Mouse (Mus musculus) midbrain, embryonic 11.5 days (tissue): ENCODE measurements around the gene Apobec2. TPM values are rescaled to one million over a fixed set of nuclear protein-coding genes. Genes with fewer than 3 reads are reported as not detected.

ENCODE experiments used
- ATAC-seq: fragments of 200-750 bp; cut with Nextera tagmentation; 2 replicates; pipeline ENCODE4 v1.8.0; 2017; ENCODE audit warnings: moderate TSS enrichment, moderate library complexity; ENCODE audit not compliant: low FRiP score
- DNase-seq: peaks from one replicate; pipeline ENCODE4 v3.0.0; 2015; ENCODE audit warnings: low spot score; ENCODE audit errors: missing footprints
- H3K27ac ChIP-seq: fragments of 300-500 bp; sonication (generic); 2 replicates; pipeline ENCODE4 v1.5.1; 2014; ENCODE audit warnings: low read depth, low read length
- H3K27me3 ChIP-seq: fragments of 300-500 bp; sonication (generic); 2 replicates; pipeline ENCODE4 v1.6.1; 2014; ENCODE audit warnings: mild to moderate bottlenecking, low read length, moderate library complexity, mixed read lengths; ENCODE audit not compliant: control insufficient read depth, insufficient read depth
- H3K36me3 ChIP-seq: fragments of 300-500 bp; sonication (generic); 2 replicates; pipeline ENCODE4 v1.6.1; 2014; ENCODE audit warnings: mild to moderate bottlenecking, low read length, moderate library complexity, mixed read lengths; ENCODE audit not compliant: control insufficient read depth, insufficient read depth
- H3K4me1 ChIP-seq: fragments of 300-500 bp; sonication (generic); 2 replicates; pipeline ENCODE4 v1.6.1; 2014; ENCODE audit warnings: low read length; ENCODE audit not compliant: control insufficient read depth, insufficient read depth
- H3K4me2 ChIP-seq: fragments of 300-500 bp; sonication (generic); 2 replicates; pipeline ENCODE4 v1.6.1; 2014; ENCODE audit warnings: mild to moderate bottlenecking, moderate library complexity
- H3K4me3 ChIP-seq: fragments of 300-500 bp; sonication (generic); 2 replicates; pipeline ENCODE4 v1.5.1; 2014; ENCODE audit warnings: low read depth, low read length
- H3K9ac ChIP-seq: fragments of 300-500 bp; sonication (generic); 2 replicates; pipeline ENCODE4 v1.6.1; 2014; ENCODE audit warnings: low read length
- H3K9me3 ChIP-seq: fragments of 300-500 bp; sonication (generic); 2 replicates; pipeline ENCODE4 v1.6.1; 2016; ENCODE audit warnings: low read length; ENCODE audit not compliant: control insufficient read depth
- WGBS: fragments of 180-500 bp; shearing (Covaris S2); extraction: QIAGEN DNeasy Blood & Tissue Kit; methylation state at CpG from one replicate; pipeline ENCODE4 v1.1.7; 2014; 5-methylcytosine and 5-hydroxymethylcytosine counted together
- polyA plus RNA-seq: library from polyadenylated mRNA; unstranded; fragments of >200 nt; fragmentation: Nextera tagmentation; extraction: Ambion mirVana; gene quantifications from 2 replicates; pipeline ENCODE4 v1.2.1, GENCODE M21; 2014

The Apobec2 gene
- polyA plus RNA-seq, 1 experiment from 2014 or later = 1.0 TPM

DNA sequence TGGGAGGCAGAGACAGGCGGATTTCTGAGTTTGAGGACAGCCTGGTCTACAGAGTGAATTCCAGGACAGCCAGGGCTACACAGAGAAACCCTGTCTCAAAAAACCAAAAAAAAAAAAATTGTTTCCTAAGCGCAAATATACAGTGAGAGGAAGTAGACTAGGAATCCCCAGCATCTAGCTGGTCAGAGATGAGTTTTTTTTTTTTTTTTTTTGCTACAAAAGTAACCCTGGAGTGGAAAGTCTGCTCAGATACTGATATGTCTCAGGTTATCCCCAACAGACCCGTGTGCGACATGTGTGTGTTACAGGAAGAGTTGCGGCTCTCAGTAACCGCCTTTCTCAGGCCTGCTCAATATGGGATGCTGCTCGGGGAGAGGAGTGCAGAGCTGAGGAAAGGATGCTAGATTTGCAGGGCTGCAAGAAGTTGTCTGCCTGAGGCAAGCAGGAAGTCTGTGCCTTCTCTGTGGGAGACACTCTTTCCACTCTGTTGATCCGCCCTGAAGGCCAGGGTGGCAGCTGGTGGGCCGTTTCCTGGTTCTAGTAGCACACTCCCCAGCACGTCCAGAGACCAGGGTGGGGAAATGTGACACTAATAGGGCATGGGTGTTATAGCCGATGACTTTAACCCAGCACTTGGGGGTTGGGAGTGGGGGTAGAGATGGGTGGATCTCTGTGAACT lies 4.7 kb downstream of the Apobec2 start:
- Histone ChIP-seq H3K4me3 (no peak overlapping the region), H3K27ac (no peak overlapping the region), H3K9me3 (no peaks in the 10 kb centered on the region), H3K9ac (no peak overlapping the region), H3K36me3 (no peaks in the 10 kb centered on the region), H3K4me1 (peaks cover 4% of the 10 kb centered on the region), H3K4me2 (no peak overlapping the region), H3K27me3 (no peaks in the 10 kb centered on the region)
- 74% methylated on average over 11 of the region's 11 CpGs for WGBS
- ATAC-seq (no peak), DNase-seq (no peak)

DNA sequence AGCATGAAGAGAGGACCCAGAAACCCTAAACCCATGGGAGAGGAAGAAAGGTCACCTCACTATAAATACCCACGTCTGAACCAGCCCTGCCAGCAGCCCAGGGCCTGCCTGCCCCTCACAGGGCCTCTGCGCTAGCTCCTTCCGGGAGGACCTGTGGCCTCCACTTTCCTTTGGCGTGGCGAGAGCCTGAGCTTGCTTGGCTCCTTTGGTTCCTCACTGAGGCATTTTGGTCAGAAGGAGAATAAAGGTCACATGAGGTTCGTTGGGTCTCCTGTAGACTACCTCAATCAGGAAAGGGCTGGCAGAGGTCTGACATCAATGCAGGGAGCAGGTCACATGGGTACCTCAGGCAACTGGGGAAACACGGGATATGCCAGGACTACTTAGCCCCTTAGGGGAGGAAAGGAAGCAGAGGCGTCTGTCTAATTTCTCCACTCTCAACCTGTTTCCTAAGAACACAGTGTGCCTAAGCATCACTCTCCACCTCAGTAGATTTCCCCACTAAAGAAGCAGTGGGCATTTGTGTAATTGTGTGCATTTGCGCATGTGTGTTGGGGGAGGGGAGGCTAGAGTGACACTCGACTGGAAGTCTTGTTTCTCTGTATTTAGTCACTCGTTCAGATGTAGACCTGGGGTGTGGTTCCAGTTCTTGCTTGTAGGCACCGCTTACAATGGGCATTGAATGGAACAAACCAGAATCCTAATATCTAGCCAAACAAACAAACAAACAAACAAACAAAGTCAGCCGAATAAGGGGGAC lies 5.6 kb downstream of the Apobec2 start:
- 77% methylated on average over 13 of the region's 13 CpGs for WGBS
- no peaks in the 10 kb centered on the region for H3K9me3 ChIP-seq
- no peaks in the 10 kb centered on the region for H3K27me3 ChIP-seq
- H3K4me3 ChIP-seq = no peak overlapping the region
- DNase-seq (peak; percentile 77), ATAC-seq (no peak)
- no peak overlapping the region for H3K27ac ChIP-seq
- no peaks in the 10 kb centered on the region for H3K36me3 ChIP-seq
- H3K4me2 ChIP-seq = no peak overlapping the region
- H3K9ac ChIP-seq = no peak overlapping the region
- H3K4me1 ChIP-seq = peaks cover under 1% of the 10 kb centered on the region; the same call in 1 of the 2 replicates

DNA sequence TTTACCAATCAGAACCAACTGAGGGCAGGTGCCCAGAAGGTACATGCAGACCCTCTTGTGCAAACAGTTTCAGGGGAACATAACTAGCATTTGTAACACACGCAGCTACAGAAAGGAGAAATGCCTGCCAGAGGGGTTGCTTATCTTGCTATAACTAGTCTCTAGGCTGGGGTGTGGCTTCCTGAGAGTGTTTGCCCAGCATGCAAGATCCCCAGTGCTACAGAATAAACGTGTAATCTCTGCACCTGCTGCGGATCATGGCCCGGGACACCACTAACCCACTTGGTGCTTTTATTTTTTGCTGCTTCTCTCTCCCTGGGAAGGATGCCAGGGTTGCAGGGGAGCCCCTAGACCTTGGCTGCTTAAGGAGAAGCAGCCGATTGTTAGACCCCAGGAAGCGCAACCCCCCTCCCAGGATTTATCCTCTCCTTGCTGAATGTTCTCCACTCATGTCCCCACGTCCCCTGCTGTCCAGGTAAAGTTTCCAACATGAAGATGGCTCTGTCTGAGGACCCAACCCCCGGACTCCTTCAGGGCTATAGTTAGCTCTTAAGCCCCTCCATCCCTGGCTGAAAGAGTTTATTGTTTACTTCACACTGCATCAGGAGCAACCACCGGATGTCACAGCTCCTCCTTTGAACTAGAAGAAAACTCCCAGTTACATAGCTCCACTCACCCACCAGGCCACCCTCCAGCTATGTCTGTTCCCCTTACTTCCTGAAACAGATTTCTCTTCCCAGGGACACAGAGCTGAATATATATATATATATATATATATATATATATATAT lies 6.7 kb downstream of the Apobec2 start:
- Histone ChIP-seq H3K9ac (no peak overlapping the region), H3K36me3 (no peaks in the 10 kb centered on the region), H3K27me3 (no peaks in the 10 kb centered on the region), H3K4me2 (no peak overlapping the region), H3K27ac (no peak overlapping the region), H3K4me1 (no peaks in the 10 kb centered on the region), H3K4me3 (no peak overlapping the region), H3K9me3 (no peaks in the 10 kb centered on the region)
- DNase-seq (peak; percentile 77), ATAC-seq (no peak)
- WGBS = 51% methylated on average over 9 of the region's 9 CpGs

DNA sequence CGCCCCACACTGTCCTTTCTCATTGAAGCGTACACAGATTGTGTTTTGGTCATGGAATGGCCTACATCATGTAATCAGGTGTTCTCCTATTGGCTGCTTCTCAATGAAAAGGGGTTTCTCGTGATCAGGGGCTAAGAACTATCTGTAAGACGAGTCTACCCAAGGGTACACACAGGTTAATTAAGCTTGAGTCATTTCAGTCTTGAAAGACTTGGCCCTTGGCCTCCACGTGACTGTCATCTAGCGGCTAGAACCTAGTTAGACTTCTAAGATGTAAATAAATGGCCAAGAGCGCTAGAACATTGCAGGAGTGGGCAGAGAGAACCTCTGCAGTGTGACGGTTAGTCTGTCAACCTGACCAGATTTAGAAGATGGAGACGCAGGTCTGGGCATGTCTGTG lies 8.5 kb downstream of the Apobec2 start:
- Histone ChIP-seq H3K4me3 (no peak overlapping the region), H3K27me3 (no peaks in the 10 kb centered on the region), H3K27ac (no peak overlapping the region), H3K36me3 (no peaks in the 10 kb centered on the region), H3K9ac (no peak overlapping the region), H3K4me1 (no peaks in the 10 kb centered on the region), H3K9me3 (no peaks in the 10 kb centered on the region), H3K4me2 (no peak overlapping the region)
- ATAC-seq (no peak), DNase-seq (no peak)
- 85% methylated on average over 9 of the region's 9 CpGs for WGBS

DNA sequence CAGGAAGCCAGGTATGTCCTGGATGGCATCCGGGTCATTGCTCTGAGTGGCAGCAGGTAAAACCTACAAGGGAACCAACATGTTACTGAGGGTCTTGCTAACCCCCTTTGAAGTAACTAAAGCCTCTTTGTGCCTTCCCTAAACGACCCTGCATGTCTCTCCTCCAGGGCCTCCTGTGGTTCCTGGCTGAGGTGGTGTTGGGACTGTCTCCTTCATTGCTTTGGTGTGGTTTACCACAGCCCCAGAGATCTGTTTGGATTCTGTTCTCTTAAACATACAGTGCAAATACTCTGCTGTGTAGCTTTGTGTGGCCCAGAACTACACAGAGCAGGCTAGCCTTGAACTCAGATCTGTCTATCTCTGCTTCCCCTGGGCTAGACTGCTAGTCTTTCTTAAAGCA lies 13.2 kb downstream of the Apobec2 start:
- Histone ChIP-seq H3K27ac (no peak overlapping the region), H3K4me1 (no peaks in the 10 kb centered on the region), H3K9me3 (no peaks in the 10 kb centered on the region), H3K36me3 (peaks cover 4% of the 10 kb centered on the region; the same call in 1 of the 2 replicates), H3K4me2 (no peak overlapping the region), H3K27me3 (no peaks in the 10 kb centered on the region), H3K4me3 (no peak overlapping the region), H3K9ac (no peak overlapping the region)
- DNase-seq = peak; percentile 75
- no peak for ATAC-seq
- WGBS = 77% methylated on average over 2 of the region's 2 CpGs

DNA sequence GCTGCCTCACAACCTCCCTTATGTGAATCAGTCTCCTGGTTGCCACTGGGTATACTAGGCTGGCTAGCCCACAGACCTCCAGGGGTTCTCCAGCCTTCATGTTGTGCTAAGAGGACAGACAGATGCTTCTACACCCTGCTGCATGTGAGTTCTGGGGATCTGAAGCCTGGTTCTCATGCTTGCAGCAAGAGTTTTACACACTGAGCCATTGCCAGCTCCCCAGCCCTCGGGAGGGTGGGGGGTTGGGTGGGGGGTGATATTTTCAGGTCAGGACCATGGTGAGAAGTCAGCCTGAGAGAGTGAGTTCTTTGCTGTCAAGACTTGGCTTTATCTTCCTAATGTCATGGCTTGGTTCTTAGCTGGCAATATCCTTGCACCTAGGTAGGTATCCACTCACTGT lies 13.9 kb downstream of the Apobec2 start:
- 90% methylated on average over 1 of the region's 1 CpGs for whole genome bisulfite sequencing
- DNase-seq (peak; percentile 73), ATAC-seq (no peak)
- Histone ChIP-seq H3K27ac (no peak overlapping the region), H3K4me3 (no peak overlapping the region), H3K9me3 (no peaks in the 10 kb centered on the region), H3K4me2 (no peak overlapping the region), H3K4me1 (no peaks in the 10 kb centered on the region), H3K27me3 (no peaks in the 10 kb centered on the region), H3K36me3 (peaks cover 4% of the 10 kb centered on the region; the same call in 1 of the 2 replicates), H3K9ac (no peak overlapping the region)

DNA sequence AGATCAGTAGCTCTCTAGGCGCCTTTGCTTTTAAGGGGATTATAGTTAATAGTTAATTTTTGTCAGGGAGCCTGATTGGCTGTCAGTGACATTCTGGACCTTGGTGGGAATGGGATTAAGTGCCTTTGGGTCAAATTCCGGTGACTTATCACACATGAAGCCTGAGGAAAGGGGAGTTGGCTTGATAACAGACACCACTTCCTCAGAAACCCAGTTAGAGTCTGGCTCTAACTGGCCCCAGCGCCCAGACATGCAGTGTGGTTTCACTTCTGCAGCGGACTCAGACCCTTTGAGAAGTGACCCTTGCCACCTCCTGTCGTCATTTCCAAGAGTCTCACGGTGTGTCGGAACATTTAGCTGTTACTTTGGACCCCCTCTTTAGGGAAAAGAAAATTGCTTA lies 14.6 kb downstream of the Apobec2 start:
- H3K9me3 ChIP-seq = no peaks in the 10 kb centered on the region
- DNase-seq = peak; percentile 33
- no peak overlapping the region for H3K27ac ChIP-seq
- H3K4me3 ChIP-seq = no peak overlapping the region
- 86% methylated on average over 7 of the region's 7 CpGs for WGBS
- H3K9ac ChIP-seq = no peak overlapping the region
- peaks cover 4% of the 10 kb centered on the region; the same call in 1 of the 2 replicates for H3K36me3 ChIP-seq
- H3K4me1 ChIP-seq = no peaks in the 10 kb centered on the region
- H3K27me3 ChIP-seq = no peaks in the 10 kb centered on the region
- no peak overlapping the region for H3K4me2 ChIP-seq
- no peak for ATAC-seq

DNA sequence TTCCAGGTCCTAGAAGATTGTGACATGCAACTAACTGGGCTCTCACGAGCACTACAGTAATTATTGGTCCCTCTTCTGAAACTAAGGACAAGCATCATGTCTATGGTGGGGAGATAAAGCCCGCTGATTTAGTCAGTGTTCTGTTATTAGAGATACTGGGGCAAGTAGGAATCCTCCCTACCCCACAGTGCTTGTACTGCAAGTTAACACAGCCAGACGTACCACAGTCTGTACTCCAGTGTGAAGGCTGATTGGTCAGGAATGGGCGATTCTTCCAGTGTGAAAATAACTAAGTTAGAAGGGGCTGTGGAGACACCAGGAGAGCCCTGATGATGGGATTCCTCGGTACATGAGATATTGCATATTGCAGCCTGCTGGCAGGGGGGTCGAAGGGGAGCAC lies 15.2 kb downstream of the Apobec2 start:
- no peaks in the 10 kb centered on the region for H3K9me3 ChIP-seq
- peaks cover 4% of the 10 kb centered on the region; the same call in 1 of the 2 replicates for H3K36me3 ChIP-seq
- no peaks in the 10 kb centered on the region for H3K27me3 ChIP-seq
- H3K4me2 ChIP-seq = no peak overlapping the region
- no peak overlapping the region for H3K27ac ChIP-seq
- H3K9ac ChIP-seq = no peak overlapping the region
- 89% methylated on average over 6 of the region's 6 CpGs for WGBS
- no peaks in the 10 kb centered on the region for H3K4me1 ChIP-seq
- DNase-seq (peak; percentile 69), ATAC-seq (no peak)
- H3K4me3 ChIP-seq = no peak overlapping the region
